Mouse (Mus musculus) urinary bladder, adult 2 months (tissue): ENCODE measurements around the gene Ptpa. TPM values are rescaled to one million over a fixed set of nuclear protein-coding genes. Genes with fewer than 3 reads are reported as not detected.

Experiments
- DNase-seq: peaks from one replicate; pipeline ENCODE4 v3.0.0; 2022; ENCODE audit warnings: low spot score
- polyA plus RNA-seq: library from polyadenylated mRNA; depleted of rRNA; stranded (reverse); fragments of >200 nt; gene quantifications from 2 replicates; pipeline ENCODE4 v1.2.3, GENCODE M21; 2012; rRNA removed

Ptpa gene
- polyA plus RNA-seq, 1 experiment: 93.9 TPM

DNA sequence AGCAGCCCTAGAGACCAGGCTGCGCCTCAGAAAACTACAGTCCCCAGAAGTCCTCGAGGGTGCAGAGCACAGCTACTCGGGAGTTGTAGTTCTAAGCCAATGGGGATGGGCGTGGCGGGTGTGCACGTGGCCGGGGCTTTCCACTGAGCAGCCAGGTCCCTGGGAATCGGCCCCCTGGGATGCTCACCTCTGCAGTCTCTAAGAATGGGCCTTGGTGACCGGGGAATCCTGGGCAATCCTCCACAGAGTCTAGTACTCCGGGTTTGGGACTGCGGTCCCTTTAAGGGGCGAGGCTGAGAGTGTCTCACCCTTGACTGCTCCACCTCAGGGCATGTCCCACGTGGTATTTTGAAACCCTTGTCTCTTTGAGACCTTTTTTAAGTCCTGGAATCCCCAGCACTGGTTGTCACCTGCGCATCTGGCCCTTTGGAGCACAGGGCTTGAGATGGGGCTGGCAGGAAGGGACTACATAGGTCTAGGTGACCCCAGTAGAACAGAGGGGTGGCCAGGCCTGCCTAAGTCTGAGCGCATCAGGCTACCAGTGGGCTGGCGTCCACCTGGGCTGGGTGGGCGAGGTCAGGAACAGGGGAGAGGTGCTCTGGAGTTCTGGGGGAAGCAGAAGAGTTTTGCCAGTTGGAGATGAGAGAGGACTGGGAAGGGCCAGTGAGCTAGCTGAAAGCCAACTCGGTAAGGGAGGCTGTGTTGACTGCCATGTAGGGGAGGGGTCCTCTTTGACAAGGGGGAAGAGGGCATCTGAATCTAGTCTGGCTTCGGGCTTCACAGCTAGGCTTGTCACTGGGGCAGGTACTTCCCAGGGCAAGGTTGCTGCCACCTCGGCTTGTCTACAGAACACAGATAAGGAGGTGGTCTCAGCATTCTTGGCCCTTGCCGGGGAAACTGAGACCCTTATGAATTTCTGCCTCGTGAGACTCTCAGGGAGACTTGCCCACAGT is 80.3 kb downstream of the Ptpa start:
- peak; percentile 39 for DNase-seq

Other genes starting within 250 kb of the Ptpa start
- gene Endog, start 244.5 kb upstream of the Ptpa start, polyA plus RNA-seq: 26.0 and 26.4 TPM in 2 replicates
- gene Spout1, start 237.6 kb upstream of the Ptpa start, polyA plus RNA-seq: 25.0 and 26.9 TPM in 2 replicates
- gene Kyat1, start 210.2 kb upstream of the Ptpa start, polyA plus RNA-seq: 75.5 and 103 TPM in 2 replicates
- 24.3 and 30.2 TPM in 2 replicates for gene Lrrc8a, start 178.3 kb upstream of the Ptpa start, polyA plus RNA-seq
- 4.1 and 5.4 TPM in 2 replicates for gene Gm28035, start 175.5 kb upstream of the Ptpa start, polyA plus RNA-seq
- 36.2 and 55.9 TPM in 2 replicates for gene Phyhd1, start 149.8 kb upstream of the Ptpa start, polyA plus RNA-seq
- gene Gm28038, start 135.0 kb upstream of the Ptpa start, polyA plus RNA-seq: not detected in 2 replicates
- gene Dolk, start 129.7 kb upstream of the Ptpa start, polyA plus RNA-seq: 14.4 and 15.7 TPM in 2 replicates
- 17.2 and 18.1 TPM in 2 replicates for gene Nup188, start 129.6 kb upstream of the Ptpa start, polyA plus RNA-seq
- 191 and 259 TPM in 2 replicates for gene Sh3glb2, start 56.7 kb upstream of the Ptpa start, polyA plus RNA-seq
- gene Miga2, start 51.8 kb upstream of the Ptpa start, polyA plus RNA-seq: 32.6 and 34.4 TPM in 2 replicates
- gene Dolpp1, start 23.8 kb upstream of the Ptpa start, polyA plus RNA-seq: 18.9 and 27.3 TPM in 2 replicates
- gene Crat, start 226 bp upstream of the Ptpa start, polyA plus RNA-seq: 27.3 and 38.1 TPM in 2 replicates
- 10.7 and 11.0 TPM in 2 replicates for gene Ier5l, start 58.2 kb downstream of the Ptpa start, polyA plus RNA-seq
- gene Cstad, start 179.0 kb downstream of the Ptpa start, polyA plus RNA-seq: 5.8 and 6.3 TPM in 2 replicates